Mouse (Mus musculus) liver, embryonic 13.5 days (tissue): ENCODE results near the gene Olfr1178. TPM values are rescaled to one million over a fixed set of nuclear protein-coding genes. Genes with fewer than 3 reads are reported as not detected.

ENCODE experiments used
- ATAC-seq: fragments of 200-750 bp; cut with Nextera tagmentation; 2 replicates; pipeline ENCODE4 v1.8.0; 2017; ENCODE audit warnings: low read depth, mild to moderate bottlenecking, moderate number of reproducible peaks, moderate library complexity
- DNase-seq: peaks from one replicate; pipeline ENCODE4 v3.0.0; 2022
- H3K27ac ChIP-seq: fragments of 300-500 bp; sonication (generic); 2 replicates; pipeline ENCODE4 v1.5.1; 2015; ENCODE audit warnings: moderate library complexity, mild to moderate bottlenecking, inconsistent platforms
- H3K27me3 ChIP-seq: fragments of 300-500 bp; sonication (generic); 2 replicates; pipeline ENCODE4 v1.6.1; 2015; ENCODE audit warnings: mild to moderate bottlenecking, inconsistent platforms
- H3K36me3 ChIP-seq: fragments of 300-500 bp; sonication (generic); 2 replicates; pipeline ENCODE4 v1.6.1; 2015; ENCODE audit warnings: mild to moderate bottlenecking, inconsistent platforms
- H3K4me1 ChIP-seq: fragments of 300-500 bp; sonication (generic); replicated peaks from 2 replicates; pipeline ENCODE4 v1.6.1; 2015; ENCODE audit warnings: inconsistent platforms
- H3K4me2 ChIP-seq: fragments of 300-500 bp; sonication (generic); 2 replicates; pipeline ENCODE4 v1.6.1; 2015; ENCODE audit warnings: inconsistent platforms, mild to moderate bottlenecking, moderate library complexity
- H3K4me3 ChIP-seq: fragments of 300-500 bp; sonication (generic); replicated peaks from 2 replicates; pipeline ENCODE4 v1.5.1; 2015; ENCODE audit warnings: mild to moderate bottlenecking, inconsistent platforms
- H3K9ac ChIP-seq: fragments of 300-500 bp; sonication (generic); 2 replicates; pipeline ENCODE4 v1.6.1; 2015; ENCODE audit warnings: mild to moderate bottlenecking, inconsistent platforms
- H3K9me3 ChIP-seq: fragments of 300-500 bp; sonication (generic); replicated peaks from 2 replicates; pipeline ENCODE4 v1.6.1; 2016; ENCODE audit warnings: inconsistent platforms
- WGBS: fragments of 180-500 bp; shearing (Covaris S2); methylation state at CpG from one replicate; pipeline ENCODE4 v1.1.7; 2015; ENCODE audit not compliant: insufficient replicate concordance; 5-methylcytosine and 5-hydroxymethylcytosine counted together
- polyA plus RNA-seq: library from polyadenylated mRNA; unstranded; fragments of >200 nt; fragmentation: Nextera tagmentation; extraction: Ambion mirVana; gene quantifications from 2 replicates; pipeline ENCODE4 v1.2.1, GENCODE M21; 2015

Gene Olfr1178
- not detected in 2 replicates for polyA plus RNA-seq

DNA sequence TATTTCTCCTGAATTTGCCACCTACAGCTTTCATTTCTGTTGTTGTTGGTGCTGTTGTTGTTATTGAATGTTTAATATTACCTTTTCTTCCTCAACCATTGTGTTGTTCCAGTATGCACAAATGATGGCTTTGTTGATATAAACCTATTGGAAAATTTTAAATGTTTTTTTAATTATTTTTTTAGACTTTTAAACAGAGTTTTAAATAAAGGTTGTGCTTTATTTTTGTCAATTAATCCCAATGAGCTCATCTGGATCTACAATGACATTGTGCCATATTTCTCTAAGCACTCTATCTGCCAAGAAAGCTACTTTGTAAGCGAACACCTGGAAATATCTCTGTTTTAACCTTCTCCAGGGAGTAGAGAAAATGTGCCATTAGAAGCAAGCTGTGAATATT lies at the start of gene Olfr1178:
TSS of gene Olfr1178 (plus strand) at position 301 of the 400 bp plus-strand sequence.
- Histone ChIP-seq H3K9ac (no peak within 1 kb of the TSS), H3K4me2 (no peak within 1 kb of the TSS), H3K36me3 (no peaks in the 10 kb centered on the region), H3K27ac (no peak within 1 kb of the TSS), H3K27me3 (no peaks in the 10 kb centered on the region), H3K9me3 (no peaks in the 10 kb centered on the region), H3K4me1 (no peaks in the 10 kb centered on the region), H3K4me3 (no peak within 1 kb of the TSS)
- 61% methylated on average over 1 of the region's 1 CpGs for WGBS
- ATAC-seq (no peak), DNase-seq (no peak)

DNA sequence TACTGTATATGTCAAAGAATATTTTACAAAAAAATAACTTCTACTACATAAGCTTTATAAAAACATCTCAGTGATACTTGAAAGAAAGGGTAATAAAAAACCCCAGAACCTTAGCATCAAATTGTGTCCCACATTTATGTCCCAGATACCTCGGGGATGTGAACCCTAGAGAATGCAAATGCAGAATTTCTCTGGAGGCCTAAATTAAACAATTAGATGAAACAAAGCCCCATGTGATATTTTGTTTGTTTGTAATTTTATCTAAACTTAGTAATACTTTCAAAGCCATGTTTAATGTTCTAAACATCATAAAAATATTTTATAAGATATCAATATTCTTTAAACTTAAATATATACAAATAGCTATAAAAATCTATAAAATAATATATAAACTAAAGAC lies 40.5 kb upstream of the Olfr1178 start, which contains the start of gene Olfr1177-ps:
TSS of gene Olfr1177-ps (minus strand) at position 101 of the 400 bp plus-strand sequence.
- no peaks in the 10 kb centered on the region for H3K4me1 ChIP-seq
- no peak within 1 kb of the TSS for H3K9ac ChIP-seq
- DNase-seq: no peak
- ATAC-seq: no peak
- no peaks in the 10 kb centered on the region for H3K36me3 ChIP-seq
- no peak within 1 kb of the TSS for H3K27ac ChIP-seq
- H3K9me3 ChIP-seq: no peaks in the 10 kb centered on the region
- H3K4me3 ChIP-seq: no peak within 1 kb of the TSS
- WGBS: 50% methylated on average over 1 of the region's 1 CpGs
- H3K27me3 ChIP-seq: no peaks in the 10 kb centered on the region
- no peak within 1 kb of the TSS for H3K4me2 ChIP-seq

DNA sequence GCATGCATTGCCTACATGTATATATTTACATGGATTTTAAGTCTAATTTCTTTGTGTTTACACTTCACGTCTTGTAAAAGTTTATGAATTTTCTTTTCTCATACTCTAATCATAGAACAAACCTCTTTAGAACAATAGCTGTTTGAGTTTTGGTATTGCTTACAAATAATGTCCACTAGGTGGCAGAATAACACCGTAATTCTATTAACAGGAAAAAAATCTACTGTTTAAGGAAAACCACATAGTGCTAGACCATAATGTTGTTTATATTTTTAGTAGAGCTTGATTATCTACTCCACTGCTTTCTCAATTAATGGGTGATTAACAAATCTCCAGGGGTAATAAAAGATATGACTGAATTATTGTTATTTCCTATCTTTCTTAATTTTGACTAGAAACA lies 30.6 kb upstream of the Olfr1178 start:
- Histone ChIP-seq H3K4me1 (no peaks in the 10 kb centered on the region), H3K4me2 (no peak overlapping the region), H3K9ac (no peak overlapping the region), H3K36me3 (no peaks in the 10 kb centered on the region), H3K4me3 (no peak overlapping the region), H3K27me3 (no peaks in the 10 kb centered on the region), H3K9me3 (no peaks in the 10 kb centered on the region), H3K27ac (no peak overlapping the region)
- whole genome bisulfite sequencing: 3% methylated on average over 2 of the region's 2 CpGs
- no peak for DNase-seq
- no peak for ATAC-seq

DNA sequence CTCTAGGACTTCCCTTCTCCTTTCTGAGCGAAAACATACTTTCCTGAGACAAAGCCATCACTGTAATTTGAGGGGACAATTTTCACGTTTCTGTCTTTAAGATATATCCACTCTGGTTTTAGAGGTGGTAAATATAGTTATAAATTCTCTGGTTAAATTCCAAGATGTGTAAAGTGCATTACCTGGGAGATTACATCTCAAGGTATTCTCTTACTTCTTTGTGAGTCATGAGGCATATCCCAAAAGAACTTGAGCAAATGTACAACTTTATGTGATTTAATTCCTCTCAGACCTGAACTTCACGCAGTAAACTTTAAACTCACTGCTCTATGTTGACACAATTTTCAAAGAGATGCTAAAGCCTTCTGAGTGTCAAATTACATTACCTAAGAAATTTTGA lies 19.5 kb downstream of the Olfr1178 start, which contains the start of gene Olfr1179:
TSS of gene Olfr1179 (minus strand) at position 101 of the 400 bp plus-strand sequence.
- no peak for ATAC-seq
- no peaks in the 10 kb centered on the region for H3K36me3 ChIP-seq

GRCm38 (mm10) chr2:88419051-88419450 lies 32.2 kb downstream of the Olfr1178 start, which contains the start of gene Olfr1180:
Olfr1180 (minus strand) TSS chr2:88419151.
- Histone ChIP-seq H3K4me2 (no peak within 1 kb of the TSS), H3K4me1 (no peaks in the 10 kb centered on the region), H3K27ac (no peak within 1 kb of the TSS), H3K4me3 (no peak within 1 kb of the TSS), H3K9ac (no peak within 1 kb of the TSS), H3K27me3 (no peaks in the 10 kb centered on the region), H3K36me3 (no peaks in the 10 kb centered on the region), H3K9me3 (no peaks in the 10 kb centered on the region)
- WGBS: 48% methylated on average over 2 of the region's 2 CpGs
- no peak for DNase-seq
- no peak for ATAC-seq

More for the DNA sequence above, 19.5 kb downstream of the Olfr1178 start, which contains the start of gene Olfr1179:
- no peaks in the 10 kb centered on the region for H3K9me3 ChIP-seq
- DNase-seq: no peak
- no peaks in the 10 kb centered on the region for H3K27me3 ChIP-seq
- no peak within 1 kb of the TSS for H3K4me3 ChIP-seq
- H3K27ac ChIP-seq: no peak within 1 kb of the TSS
- H3K4me2 ChIP-seq: no peak within 1 kb of the TSS
- no peaks in the 10 kb centered on the region for H3K4me1 ChIP-seq
- WGBS: 58% methylated on average over 3 of the region's 3 CpGs
- no peak within 1 kb of the TSS for H3K9ac ChIP-seq

- no peak within 1 kb of the TSS for H3K4me3 ChIP-seq
- H3K27me3 ChIP-seq: no peaks in the 10 kb centered on the region
- 59% methylated on average over 1 of the region's 1 CpGs for WGBS
- H3K9me3 ChIP-seq: no peaks in the 10 kb centered on the region
- no peak within 1 kb of the TSS for H3K9ac ChIP-seq
- H3K4me2 ChIP-seq: no peak within 1 kb of the TSS
- no peaks in the 10 kb centered on the region for H3K4me1 ChIP-seq
- DNase-seq (no peak), ATAC-seq (no peak)
- H3K27ac ChIP-seq: no peak within 1 kb of the TSS
- no peaks in the 10 kb centered on the region for H3K36me3 ChIP-seq
These were observed 39.2 kb downstream of the Olfr1178 start, which contains the start of gene Olfr1181 for GRCm38 (mm10) chr2:88426071-88426470. Olfr1181 (minus strand) TSS chr2:88426171.

DNA sequence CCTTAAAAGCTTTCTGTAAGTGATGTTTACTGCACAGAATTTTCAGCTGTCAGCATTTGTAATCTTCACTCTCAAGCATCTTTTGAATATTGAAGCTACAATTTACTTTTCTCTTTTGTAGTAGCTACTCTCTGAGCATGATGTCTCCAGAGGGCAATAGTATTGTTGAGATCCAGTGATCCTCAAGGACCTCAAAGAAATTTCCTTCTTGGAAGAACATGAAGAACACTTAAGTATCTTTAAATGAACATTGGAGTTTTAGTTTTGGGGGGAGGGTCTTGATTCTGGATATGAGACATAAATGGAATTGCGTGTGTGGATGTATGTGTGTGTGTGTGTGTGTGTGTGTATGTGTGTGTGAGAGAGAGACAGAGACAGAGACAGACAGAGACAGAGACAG lies 62.2 kb downstream of the Olfr1178 start, which contains the start of gene Gm13757:
TSS of gene Gm13757 (minus strand) at position 101 of the 400 bp plus-strand sequence.
- H3K9ac ChIP-seq: no peak within 1 kb of the TSS
- DNase-seq (no peak), ATAC-seq (no peak)
- no peak within 1 kb of the TSS for H3K4me3 ChIP-seq
- 50% methylated on average over 1 of the region's 1 CpGs for WGBS
- no peak within 1 kb of the TSS for H3K4me2 ChIP-seq
- H3K27ac ChIP-seq: no peak within 1 kb of the TSS
- H3K9me3 ChIP-seq: no peaks in the 10 kb centered on the region
- H3K27me3 ChIP-seq: no peaks in the 10 kb centered on the region
- no peaks in the 10 kb centered on the region for H3K4me1 ChIP-seq
- no peaks in the 10 kb centered on the region for H3K36me3 ChIP-seq

Other genes starting within 250 kb of the Olfr1178 start
- gene Olfr1167, start 231.9 kb upstream of the Olfr1178 start, polyA plus RNA-seq: not detected in 2 replicates
- not detected in 2 replicates for gene Olfr1168, start 205.2 kb upstream of the Olfr1178 start, polyA plus RNA-seq
- not detected in 2 replicates for gene Olfr1170, start 158.7 kb upstream of the Olfr1178 start, polyA plus RNA-seq
- gene Olfr1173, start 107.2 kb upstream of the Olfr1178 start, polyA plus RNA-seq: not detected in 2 replicates
- gene Olfr1174-ps, start 71.9 kb upstream of the Olfr1178 start, polyA plus RNA-seq: not detected in 2 replicates
- not detected in 2 replicates for gene Olfr1175-ps, start 59.8 kb upstream of the Olfr1178 start, polyA plus RNA-seq
- gene Olfr1176, start 50.3 kb upstream of the Olfr1178 start, polyA plus RNA-seq: not detected in 2 replicates
- gene Olfr1177-ps, start 40.6 kb upstream of the Olfr1178 start, polyA plus RNA-seq: not detected in 2 replicates
- not detected in 2 replicates for gene Olfr1179, start 19.4 kb downstream of the Olfr1178 start, polyA plus RNA-seq
- not detected in 2 replicates for gene Olfr1180, start 32.1 kb downstream of the Olfr1178 start, polyA plus RNA-seq
- gene Olfr1181, start 39.1 kb downstream of the Olfr1178 start, polyA plus RNA-seq: not detected in 2 replicates
- not detected in 2 replicates for gene Gm13757, start 62.1 kb downstream of the Olfr1178 start, polyA plus RNA-seq
- not detected in 2 replicates for gene Olfr1183, start 67.8 kb downstream of the Olfr1178 start, polyA plus RNA-seq
- not detected in 2 replicates for gene Olfr1184, start 96.5 kb downstream of the Olfr1178 start, polyA plus RNA-seq
- not detected in 2 replicates for gene Olfr1185-ps1, start 106.3 kb downstream of the Olfr1178 start, polyA plus RNA-seq
- gene Olfr1186, start 131.5 kb downstream of the Olfr1178 start, polyA plus RNA-seq: not detected in 2 replicates
- gene Olfr1188, start 169.9 kb downstream of the Olfr1178 start, polyA plus RNA-seq: not detected in 2 replicates
- not detected in 2 replicates for gene Olfr1189, start 199.4 kb downstream of the Olfr1178 start, polyA plus RNA-seq